Mouse (Mus musculus): ENCODE data around the gene F3. TPM values are rescaled to one million over a fixed set of nuclear protein-coding genes. Genes with fewer than 3 reads are reported as not detected.
"Not testable (repeated sequence)": the region's sequence is repeated elsewhere in the genome, so short reads cannot be mapped to it uniquely, and the experiment has no call there.

The F3 gene
- polyA plus RNA-seq, 1 experiment = 6.3 TPM

GRCm38 (mm10) chr3:121766048-121766447, 42.7 kb downstream of the F3 start:
- no peaks in the 10 kb centered on the region for H3K27me3 ChIP-seq (ENCODE audit: control insufficient read depth, insufficient read depth, low read length)
- TF ChIP-seq CTCF (IDR thresholded peaks at IDR 0.05; ENCODE audit: borderline replicate concordance, control insufficient read depth, extremely low read depth, insufficient read depth, low read length, poor library complexity) (no peak), POLR2A (IDR thresholded peaks at IDR 0.05; ENCODE audit: control insufficient read depth, extremely low read depth, insufficient read depth, low read length, poor library complexity) (no peak)
- no peak overlapping the region for H3K4me3 ChIP-seq (ENCODE audit: control insufficient read depth, insufficient read depth, low read length)
- H3K4me1 ChIP-seq (replicated peaks; ENCODE audit: control insufficient read depth, insufficient read depth, low read length) = no peaks in the 10 kb centered on the region
- DNase-seq = no peak
- peaks cover 21% of the 10 kb centered on the region for H3K36me3 ChIP-seq (ENCODE audit: control insufficient read depth, insufficient read depth, low read length)
- H3K27ac ChIP-seq (ENCODE audit: control insufficient read depth, insufficient read depth, low read length) = no peak overlapping the region

GRCm38 (mm10) chr3:121766818-121767217, 43.5 kb downstream of the F3 start:
- no peak for DNase-seq
- H3K4me1 ChIP-seq (replicated peaks; ENCODE audit: control insufficient read depth, insufficient read depth, low read length) = no peaks in the 10 kb centered on the region
- H3K36me3 ChIP-seq (ENCODE audit: control insufficient read depth, insufficient read depth, low read length) = peaks cover 21% of the 10 kb centered on the region
- H3K27me3 ChIP-seq (ENCODE audit: control insufficient read depth, insufficient read depth, low read length) = no peaks in the 10 kb centered on the region
- 56% methylated on average over 5 of the region's 5 CpGs for WGBS
- no peak overlapping the region for H3K4me3 ChIP-seq (ENCODE audit: control insufficient read depth, insufficient read depth, low read length)
- H3K27ac ChIP-seq (ENCODE audit: control insufficient read depth, insufficient read depth, low read length) = no peak overlapping the region
- TF ChIP-seq CTCF (IDR thresholded peaks at IDR 0.05; ENCODE audit: borderline replicate concordance, control insufficient read depth, extremely low read depth, insufficient read depth, low read length, poor library complexity) (no peak), POLR2A (IDR thresholded peaks at IDR 0.05; ENCODE audit: control insufficient read depth, extremely low read depth, insufficient read depth, low read length, poor library complexity) (no peak)

- Histone ChIP-seq H3K36me3 (ENCODE audit: control insufficient read depth, insufficient read depth, low read length) (peaks cover 22% of the 10 kb centered on the region), H3K27me3 (ENCODE audit: control insufficient read depth, insufficient read depth, low read length) (no peaks in the 10 kb centered on the region), H3K4me3 (ENCODE audit: control insufficient read depth, insufficient read depth, low read length) (no peak overlapping the region), H3K4me1 (replicated peaks; ENCODE audit: control insufficient read depth, insufficient read depth, low read length) (no peaks in the 10 kb centered on the region), H3K27ac (ENCODE audit: control insufficient read depth, insufficient read depth, low read length) (no peak overlapping the region)
- no peak for DNase-seq
- TF ChIP-seq CTCF (IDR thresholded peaks at IDR 0.05; ENCODE audit: borderline replicate concordance, control insufficient read depth, extremely low read depth, insufficient read depth, low read length, poor library complexity) (no peak), POLR2A (IDR thresholded peaks at IDR 0.05; ENCODE audit: control insufficient read depth, extremely low read depth, insufficient read depth, low read length, poor library complexity) (no peak)
- over 99% methylated on average over 3 of the region's 3 CpGs for WGBS
Observed at GRCm38 (mm10) chr3:121768770-121769169, 45.4 kb downstream of the F3 start.

GRCm38 (mm10) chr3:121773336-121773735, 50.0 kb downstream of the F3 start:
- 95% methylated on average over 4 of the region's 4 CpGs for whole genome bisulfite sequencing
- H3K36me3 ChIP-seq (ENCODE audit: control insufficient read depth, insufficient read depth, low read length) = peaks cover 19% of the 10 kb centered on the region
- not testable (repeated sequence) for H3K27ac ChIP-seq (ENCODE audit: control insufficient read depth, insufficient read depth, low read length); H3K4me3 ChIP-seq (ENCODE audit: control insufficient read depth, insufficient read depth, low read length); H3K27me3 ChIP-seq (ENCODE audit: control insufficient read depth, insufficient read depth, low read length); DNase-seq; H3K4me1 ChIP-seq (replicated peaks; ENCODE audit: control insufficient read depth, insufficient read depth, low read length)

GRCm38 (mm10) chr3:121777943-121778342, 54.6 kb downstream of the F3 start:
- Histone ChIP-seq H3K4me3 (ENCODE audit: control insufficient read depth, insufficient read depth, low read length) (no peak overlapping the region), H3K36me3 (ENCODE audit: control insufficient read depth, insufficient read depth, low read length) (peaks cover 10% of the 10 kb centered on the region), H3K4me1 (replicated peaks; ENCODE audit: control insufficient read depth, insufficient read depth, low read length) (no peaks in the 10 kb centered on the region), H3K27me3 (ENCODE audit: control insufficient read depth, insufficient read depth, low read length) (no peaks in the 10 kb centered on the region), H3K27ac (ENCODE audit: control insufficient read depth, insufficient read depth, low read length) (no peak overlapping the region)
- peak; percentile 52 for DNase-seq
- TF ChIP-seq CTCF (IDR thresholded peaks at IDR 0.05; ENCODE audit: borderline replicate concordance, control insufficient read depth, extremely low read depth, insufficient read depth, low read length, poor library complexity) (peak; percentile 67; the same call in 1 of the 2 replicates), POLR2A (IDR thresholded peaks at IDR 0.05; ENCODE audit: control insufficient read depth, extremely low read depth, insufficient read depth, low read length, poor library complexity) (no peak)
- WGBS = 74% methylated on average over 7 of the region's 7 CpGs

GRCm38 (mm10) chr3:121783020-121783419, 59.7 kb downstream of the F3 start:
- H3K4me3 ChIP-seq (ENCODE audit: control insufficient read depth, insufficient read depth, low read length) = no peak overlapping the region
- H3K36me3 ChIP-seq (ENCODE audit: control insufficient read depth, insufficient read depth, low read length) = no peaks in the 10 kb centered on the region
- no peaks in the 10 kb centered on the region for H3K27me3 ChIP-seq (ENCODE audit: control insufficient read depth, insufficient read depth, low read length)
- TF ChIP-seq CTCF (IDR thresholded peaks at IDR 0.05; ENCODE audit: borderline replicate concordance, control insufficient read depth, extremely low read depth, insufficient read depth, low read length, poor library complexity) (no peak), POLR2A (IDR thresholded peaks at IDR 0.05; ENCODE audit: control insufficient read depth, extremely low read depth, insufficient read depth, low read length, poor library complexity) (no peak)
- no peak for DNase-seq
- 91% methylated on average over 6 of the region's 6 CpGs for WGBS
- no peak overlapping the region for H3K27ac ChIP-seq (ENCODE audit: control insufficient read depth, insufficient read depth, low read length)
- H3K4me1 ChIP-seq (replicated peaks; ENCODE audit: control insufficient read depth, insufficient read depth, low read length) = no peaks in the 10 kb centered on the region

Other genes with a start within 250 kb of the F3 start
- 0.69 and 0.82 TPM in 2 replicates for gene Slc44a3, start 191.1 kb upstream of the F3 start, polyA plus RNA-seq (2012; rRNA removed)
- not detected in 2 replicates for gene 4930432M17Rik, start 52.8 kb upstream of the F3 start, polyA plus RNA-seq (2012; rRNA removed)
- gene Abcd3, start 91.8 kb downstream of the F3 start, polyA plus RNA-seq (2012; rRNA removed) = 5.1 and 5.4 TPM in 2 replicates
- 3.8 and 6.3 TPM in 2 replicates for gene Arhgap29, start 229.0 kb downstream of the F3 start, polyA plus RNA-seq (2012; rRNA removed)